Mouse (Mus musculus): ENCODE results near the gene Gm44596. TPM values are rescaled to one million over a fixed set of nuclear protein-coding genes. Genes with fewer than 3 reads are reported as not detected.

The Gm44596 gene
- not detected in 2 replicates for polyA plus RNA-seq (2015; fragmentation: Nextera tagmentation; extraction: Ambion mirVana)

DNA sequence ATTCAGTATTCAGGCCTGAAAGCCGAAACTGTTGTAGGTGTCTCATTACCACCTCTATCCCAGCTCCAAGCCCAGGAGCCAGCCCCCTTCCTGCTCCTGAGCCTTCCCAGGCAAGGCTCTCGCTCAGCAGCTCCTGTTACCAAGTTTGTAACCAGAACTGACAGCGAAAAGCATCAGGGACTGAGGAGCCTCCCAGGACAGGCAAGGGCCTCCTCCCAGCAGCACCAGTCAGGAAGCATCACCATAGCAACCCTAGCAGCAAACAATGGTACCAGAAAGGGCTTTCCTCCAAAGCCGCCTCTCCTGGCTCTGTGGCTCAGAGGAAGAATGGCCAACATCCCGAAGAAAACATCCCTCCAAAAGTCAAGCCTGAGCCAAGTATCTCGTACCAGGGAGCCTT, at the start of gene Gm44596, which contains the start of gene Tex52:
Gm44596 (plus strand) TSS at position 312 of the 400 bp plus-strand sequence.
Tex52 (plus strand) TSS at position 265 of the 400 bp plus-strand sequence.
- Histone ChIP-seq H3K9me3 (no peaks in the 10 kb centered on the region), H3K9ac (no peak within 1 kb of the TSS), H3K36me3 (peaks cover 62% of the 10 kb centered on the region), H3K27me3 (no peaks in the 10 kb centered on the region), H3K27ac (no peak within 1 kb of the TSS), H3K4me1 (no peaks in the 10 kb centered on the region), H3K4me3 (no peak within 1 kb of the TSS), H3K4me2 (replicated peaks) (no peak within 1 kb of the TSS)
- ATAC-seq (ENCODE audit: low FRiP score, low read depth) = peak; percentile 42; the same call in 1 of the 2 replicates
- 55% methylated on average over 6 of the region's 6 CpGs for WGBS

DNA sequence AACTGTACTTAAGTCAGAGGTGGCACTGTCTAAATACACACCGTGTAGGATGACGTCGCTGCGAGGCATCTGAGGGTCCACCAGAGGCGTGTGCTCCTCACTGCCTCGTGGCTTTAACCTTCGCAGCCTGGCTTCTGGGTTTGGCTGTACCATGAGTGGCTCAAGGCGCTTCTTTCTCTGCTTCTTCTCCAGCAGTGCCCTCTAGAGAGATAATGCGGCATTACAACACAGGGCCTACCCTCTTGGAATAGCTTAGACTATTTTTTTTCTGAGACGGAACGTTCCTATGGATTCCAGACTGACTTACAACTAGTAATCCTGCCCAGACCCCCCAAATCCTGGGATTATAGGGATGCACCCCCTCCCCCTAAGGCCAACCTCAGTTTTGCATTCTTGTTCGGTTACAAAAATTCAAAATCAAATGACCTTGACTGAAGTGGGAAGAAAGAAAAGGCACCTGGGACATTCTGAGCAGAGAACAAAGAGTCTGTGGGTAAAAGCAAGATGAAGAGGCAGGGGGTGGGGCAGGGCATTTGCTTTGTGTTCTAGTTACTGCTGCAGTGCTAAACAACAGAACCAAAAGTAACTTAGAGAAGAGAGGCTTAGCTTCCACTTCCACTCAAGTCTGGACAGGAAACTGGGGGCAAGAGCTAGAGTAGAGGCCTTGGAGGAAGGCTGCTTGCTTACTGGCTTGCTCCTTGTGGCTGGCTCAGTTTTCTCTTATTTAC, 40.7 kb upstream of the Gm44596 start:
- 33% methylated on average over 12 of the region's 12 CpGs for WGBS
- H3K27ac ChIP-seq = 0 out of 2 replicates have a peak overlapping the region, but pooled peaks have one; percentile 10
- no peaks in the 10 kb centered on the region for H3K27me3 ChIP-seq
- H3K4me2 ChIP-seq (replicated peaks) = no peak overlapping the region
- ATAC-seq (ENCODE audit: low FRiP score, low read depth) = peak; percentile 37; the same call in 1 of the 2 replicates
- H3K4me3 ChIP-seq = no peak overlapping the region
- peaks cover 12% of the 10 kb centered on the region; the same call in 1 of the 2 replicates for H3K4me1 ChIP-seq
- no peak overlapping the region for H3K9ac ChIP-seq
- peaks cover 11% of the 10 kb centered on the region for H3K9me3 ChIP-seq
- H3K36me3 ChIP-seq = peaks cover 59% of the 10 kb centered on the region

DNA sequence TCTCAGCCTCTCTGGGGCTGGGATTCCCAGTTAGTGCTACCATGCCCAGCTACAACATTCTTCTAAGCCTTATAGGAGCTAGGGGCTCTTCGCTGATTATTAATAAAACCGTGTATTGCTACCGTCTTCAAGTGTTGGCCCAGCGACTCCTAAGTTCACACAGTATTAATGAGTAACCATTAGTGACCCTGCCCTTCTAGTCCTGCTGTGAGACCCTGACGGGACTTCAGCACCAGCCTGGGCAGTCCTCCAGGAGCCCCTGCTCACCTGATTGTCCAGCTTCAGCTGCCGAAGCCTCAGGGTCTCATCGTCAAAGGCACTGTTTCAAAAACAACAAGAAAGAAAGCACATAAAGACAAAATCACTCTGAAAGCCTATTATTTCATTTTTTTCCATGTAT, 37.8 kb upstream of the Gm44596 start:
- H3K27ac ChIP-seq = no peak overlapping the region
- H3K4me3 ChIP-seq = no peak overlapping the region
- peaks cover 14% of the 10 kb centered on the region; the same call in 1 of the 2 replicates for H3K4me1 ChIP-seq
- H3K4me2 ChIP-seq (replicated peaks) = no peak overlapping the region
- H3K36me3 ChIP-seq = peaks cover 41% of the 10 kb centered on the region
- no peak overlapping the region for H3K9ac ChIP-seq
- 80% methylated on average over 7 of the region's 7 CpGs for WGBS
- H3K27me3 ChIP-seq = no peaks in the 10 kb centered on the region
- no peak for ATAC-seq (ENCODE audit: low FRiP score, low read depth)
- H3K9me3 ChIP-seq = no peaks in the 10 kb centered on the region

DNA sequence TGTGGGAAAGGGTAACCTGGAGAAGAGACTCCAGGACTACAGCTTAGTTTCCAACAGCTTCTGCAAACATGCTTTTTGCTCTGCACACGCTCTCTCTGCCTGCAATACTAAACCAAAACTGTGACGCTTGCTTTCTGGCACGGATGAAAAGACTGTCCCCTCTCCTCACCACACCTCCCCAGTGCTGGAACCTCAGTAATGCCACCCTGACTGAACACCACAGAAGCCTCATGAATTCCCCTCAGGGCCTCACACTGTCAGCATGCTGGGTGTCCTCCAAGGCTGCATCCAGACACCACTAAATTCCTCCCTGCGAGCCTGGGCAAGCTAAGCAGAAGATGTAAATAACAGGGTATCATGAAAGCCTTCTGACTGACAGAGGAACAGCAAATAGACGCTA, 36.4 kb upstream of the Gm44596 start:
- H3K27ac ChIP-seq = no peak overlapping the region
- no peaks in the 10 kb centered on the region for H3K27me3 ChIP-seq
- WGBS = 43% methylated on average over 5 of the region's 5 CpGs
- H3K4me1 ChIP-seq = peaks cover 14% of the 10 kb centered on the region; the same call in 1 of the 2 replicates
- peaks cover 39% of the 10 kb centered on the region for H3K36me3 ChIP-seq
- H3K9ac ChIP-seq = 0 out of 2 replicates have a peak overlapping the region, but pooled peaks have one; percentile 39
- no peak overlapping the region for H3K4me2 ChIP-seq (replicated peaks)
- ATAC-seq (ENCODE audit: low FRiP score, low read depth) = peak; percentile 68; the same call in 1 of the 2 replicates
- no peak overlapping the region for H3K4me3 ChIP-seq
- no peaks in the 10 kb centered on the region for H3K9me3 ChIP-seq

DNA sequence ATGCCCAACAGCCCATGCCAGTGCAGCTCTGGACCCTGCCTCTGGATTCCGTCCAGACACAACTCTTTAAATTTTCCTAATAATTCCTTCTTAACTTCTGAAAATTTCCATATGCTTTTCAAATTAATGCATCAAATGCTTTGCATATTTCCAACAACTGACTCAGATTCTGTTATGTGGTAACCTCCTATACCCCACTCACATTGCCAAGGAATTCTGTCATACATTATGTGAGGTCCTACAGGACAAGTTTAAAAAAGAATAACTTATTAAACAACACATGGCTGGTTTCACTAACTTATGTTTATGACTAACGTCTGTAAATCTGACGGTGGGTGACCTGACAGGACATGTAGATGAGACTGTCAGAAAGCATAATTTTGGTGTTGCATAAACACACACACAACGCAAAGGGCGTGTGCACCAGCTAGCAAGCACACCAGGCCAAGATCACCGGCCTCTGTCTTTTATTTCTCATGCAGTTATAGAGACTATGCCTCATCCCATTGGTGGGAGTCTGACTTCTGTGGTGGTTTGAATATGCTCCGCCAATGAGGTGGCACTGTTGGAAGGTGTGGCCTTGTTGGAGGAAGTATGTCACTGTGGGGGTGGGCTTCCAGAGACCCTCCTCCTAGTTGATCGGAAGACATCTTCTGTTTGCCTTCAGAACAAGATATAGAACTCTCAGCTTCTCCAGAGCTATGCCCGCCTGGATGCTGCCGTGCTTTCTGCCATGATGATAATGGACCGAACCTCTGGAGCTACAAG, 33.2 kb upstream of the Gm44596 start:
- no peaks in the 10 kb centered on the region for H3K27me3 ChIP-seq
- no peak for ATAC-seq (ENCODE audit: low FRiP score, low read depth)
- H3K27ac ChIP-seq = no peak overlapping the region
- 86% methylated on average over 11 of the region's 11 CpGs for WGBS
- H3K4me3 ChIP-seq = no peak overlapping the region
- no peaks in the 10 kb centered on the region for H3K9me3 ChIP-seq
- no peak overlapping the region for H3K9ac ChIP-seq
- H3K4me1 ChIP-seq = peaks cover 14% of the 10 kb centered on the region; the same call in 1 of the 2 replicates
- peaks cover 26% of the 10 kb centered on the region for H3K36me3 ChIP-seq
- no peak overlapping the region for H3K4me2 ChIP-seq (replicated peaks)

DNA sequence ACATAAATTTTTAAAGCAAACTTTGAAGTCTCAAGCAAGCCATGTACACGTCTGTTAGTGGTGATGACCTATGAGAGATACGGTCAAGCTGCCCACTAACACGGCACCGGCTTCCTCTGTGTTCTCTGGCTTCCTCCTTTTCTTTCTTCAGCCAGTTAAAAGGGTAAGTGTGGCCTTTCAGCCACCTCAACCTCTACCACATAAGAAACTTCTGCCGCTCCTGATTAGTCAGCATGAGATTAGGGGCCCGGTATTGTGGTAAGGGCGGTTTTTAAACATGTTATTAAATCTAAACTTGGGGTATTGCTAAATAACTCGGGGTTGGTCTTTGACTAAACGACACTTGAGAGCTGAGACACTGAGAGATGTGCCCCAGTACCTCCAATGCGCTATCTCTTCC, 29.7 kb upstream of the Gm44596 start:
- Histone ChIP-seq H3K4me3 (no peak overlapping the region), H3K9ac (no peak overlapping the region), H3K27me3 (no peaks in the 10 kb centered on the region), H3K9me3 (no peaks in the 10 kb centered on the region), H3K4me2 (replicated peaks) (no peak overlapping the region), H3K4me1 (peaks cover 5% of the 10 kb centered on the region; the same call in 1 of the 2 replicates), H3K27ac (no peak overlapping the region), H3K36me3 (peaks cover 30% of the 10 kb centered on the region)
- ATAC-seq (ENCODE audit: low FRiP score, low read depth) = no peak
- 91% methylated on average over 10 of the region's 10 CpGs for WGBS

DNA sequence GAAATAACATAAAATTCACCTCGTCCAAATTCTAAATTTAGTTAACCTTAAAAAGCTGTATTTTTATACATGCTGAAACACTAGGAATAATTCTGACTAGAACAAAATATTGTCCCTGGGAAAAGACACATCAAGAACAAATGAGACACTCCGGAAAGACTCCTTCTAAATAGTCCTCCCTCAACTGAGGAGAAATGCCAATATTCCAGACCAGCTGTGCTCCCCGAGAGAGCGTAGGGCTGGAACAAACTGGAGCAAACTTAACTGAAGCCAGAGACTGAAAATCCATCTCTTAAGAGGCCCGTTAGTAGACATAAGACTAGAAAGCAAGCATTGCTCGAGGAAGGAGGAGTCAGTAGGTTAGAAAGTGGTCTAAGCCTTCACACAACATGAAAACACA, 28.5 kb upstream of the Gm44596 start:
- no peak for ATAC-seq (ENCODE audit: low FRiP score, low read depth)
- H3K4me3 ChIP-seq = no peak overlapping the region
- H3K9me3 ChIP-seq = no peaks in the 10 kb centered on the region
- H3K9ac ChIP-seq = no peak overlapping the region
- no peak overlapping the region for H3K4me2 ChIP-seq (replicated peaks)
- 75% methylated on average over 6 of the region's 6 CpGs for WGBS
- H3K27me3 ChIP-seq = no peaks in the 10 kb centered on the region
- peaks cover 5% of the 10 kb centered on the region; the same call in 1 of the 2 replicates for H3K4me1 ChIP-seq
- H3K27ac ChIP-seq = no peak overlapping the region
- peaks cover 35% of the 10 kb centered on the region for H3K36me3 ChIP-seq

DNA sequence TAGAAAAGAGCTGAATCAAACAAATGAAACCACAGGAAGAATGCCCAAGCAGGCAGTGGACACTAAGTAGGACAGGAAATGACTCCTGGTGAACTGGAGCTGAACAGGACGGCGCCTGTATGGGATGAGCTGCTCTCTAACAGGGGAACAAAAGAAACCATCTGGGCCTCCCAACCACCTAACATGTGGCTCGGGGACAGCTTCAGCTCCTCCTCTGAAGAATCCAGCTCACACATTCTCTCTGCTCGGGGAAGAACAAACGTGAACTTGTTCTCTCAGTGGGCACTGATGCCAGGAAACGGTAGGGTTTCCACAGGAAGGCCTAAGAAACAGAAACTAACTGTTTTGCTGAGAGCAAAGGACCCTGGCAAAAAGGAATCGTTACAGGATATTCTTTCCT, 25.6 kb upstream of the Gm44596 start:
- Histone ChIP-seq H3K36me3 (peaks cover 21% of the 10 kb centered on the region), H3K4me3 (no peak overlapping the region), H3K27ac (no peak overlapping the region), H3K9ac (no peak overlapping the region), H3K4me2 (replicated peaks) (no peak overlapping the region), H3K4me1 (peaks cover 16% of the 10 kb centered on the region), H3K27me3 (no peaks in the 10 kb centered on the region), H3K9me3 (no peaks in the 10 kb centered on the region)
- no peak for ATAC-seq (ENCODE audit: low FRiP score, low read depth)
- WGBS = 62% methylated on average over 7 of the region's 7 CpGs

DNA sequence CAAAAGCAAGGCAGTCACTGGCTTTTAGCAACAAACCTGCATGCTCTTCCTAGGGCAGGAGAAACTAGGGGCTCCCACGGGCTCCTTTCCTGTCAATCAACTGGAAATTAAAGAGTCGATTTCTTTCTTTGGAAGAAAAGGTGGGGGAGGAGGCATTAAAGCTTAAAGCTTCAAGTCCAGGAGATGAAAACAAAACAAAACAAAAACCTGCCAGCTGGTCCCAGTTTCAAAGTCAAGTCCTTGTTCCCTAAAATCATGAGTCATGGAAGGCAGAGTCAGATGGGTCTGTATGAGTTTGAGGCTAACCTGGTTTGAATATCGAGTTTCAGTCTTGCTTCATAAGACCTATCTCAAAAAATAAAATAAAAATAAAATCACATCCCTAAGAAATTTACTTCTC, 21.2 kb upstream of the Gm44596 start:
- H3K36me3 ChIP-seq = peaks cover 42% of the 10 kb centered on the region

DNA sequence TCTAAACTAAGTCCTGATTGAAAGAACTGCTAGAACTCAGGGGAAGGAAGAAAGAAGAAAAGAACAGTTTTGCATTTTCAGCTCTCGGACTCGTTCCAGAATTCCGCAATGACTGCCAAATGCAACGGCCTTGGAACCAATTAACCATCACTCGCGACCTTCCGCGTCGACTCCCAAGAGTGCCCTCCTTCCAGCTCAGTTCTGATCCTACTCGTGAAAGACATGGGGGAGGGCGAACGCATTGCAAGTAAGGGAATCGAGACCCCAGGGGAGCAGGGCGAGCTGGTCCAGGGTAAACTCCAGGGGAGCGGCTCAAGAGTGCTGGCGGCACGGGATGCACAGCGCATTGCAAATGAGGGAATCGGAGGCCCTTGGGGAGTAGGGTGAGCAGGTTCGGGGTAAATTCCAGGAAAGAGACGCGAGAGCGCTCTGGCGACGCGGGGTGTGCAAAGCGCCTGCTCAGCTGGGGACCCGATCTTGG, 20.1 kb upstream of the Gm44596 start:
- peaks cover 38% of the 10 kb centered on the region for H3K36me3 ChIP-seq
- H3K4me2 ChIP-seq (replicated peaks) = peak overlapping the region; percentile 80
- H3K4me3 ChIP-seq = peak overlapping the region; percentile 82
- WGBS = under 1% methylated on average over 28 of the region's 28 CpGs
- no peaks in the 10 kb centered on the region for H3K27me3 ChIP-seq
- peak overlapping the region; percentile 71 for H3K27ac ChIP-seq
- ATAC-seq (ENCODE audit: low FRiP score, low read depth) = no peak; the same call in none of the 2 replicates
- H3K9me3 ChIP-seq = no peaks in the 10 kb centered on the region
- H3K4me1 ChIP-seq = peaks cover 19% of the 10 kb centered on the region
- peak overlapping the region; percentile 75 for H3K9ac ChIP-seq

More for the DNA sequence above, 21.2 kb upstream of the Gm44596 start:
- Histone ChIP-seq H3K4me3 (peak overlapping the region; percentile 82), H3K9me3 (no peaks in the 10 kb centered on the region), H3K27ac (no peak overlapping the region), H3K4me1 (peaks cover 14% of the 10 kb centered on the region), H3K9ac (no peak overlapping the region), H3K27me3 (no peaks in the 10 kb centered on the region), H3K4me2 (replicated peaks) (peak overlapping the region; percentile 80)
- ATAC-seq (ENCODE audit: low FRiP score, low read depth) = no peak
- 67% methylated on average over 3 of the region's 3 CpGs for WGBS

DNA sequence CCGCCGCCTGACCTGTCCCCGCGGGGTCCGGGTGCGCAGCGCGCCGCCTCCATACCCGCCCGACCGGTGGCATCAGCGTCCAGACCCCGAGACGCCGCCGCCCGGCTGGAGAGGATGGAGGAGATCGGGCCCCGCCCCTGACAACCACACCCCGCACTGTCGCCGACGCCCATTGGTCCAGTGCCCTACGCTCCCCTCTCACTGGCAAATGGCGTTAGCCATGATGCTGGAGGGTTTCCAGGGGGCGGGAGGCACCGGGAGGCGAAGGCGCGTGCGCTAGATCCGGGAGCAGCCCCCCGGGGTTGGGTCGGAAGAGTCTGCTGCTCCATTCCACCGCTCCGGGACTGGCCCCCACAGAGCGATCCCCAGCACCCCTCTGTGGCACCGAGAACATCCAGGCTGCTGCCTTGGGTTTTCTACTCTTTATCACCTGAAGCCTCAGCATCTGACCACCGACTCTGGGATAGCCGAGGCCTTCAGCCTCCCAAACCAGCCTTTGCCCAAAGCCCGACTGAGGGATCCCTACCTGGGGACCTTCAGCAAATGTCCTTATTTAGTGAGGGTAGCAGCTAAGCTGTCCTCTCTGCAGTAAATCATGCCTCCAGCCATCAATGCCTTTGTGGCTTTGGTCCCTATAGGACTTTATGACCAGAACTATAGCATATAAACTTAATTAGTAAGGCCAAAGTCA, 19.4 kb upstream of the Gm44596 start, which contains the start of gene Tulp3:
Tulp3 (minus strand) TSS at position 126 of the 691 bp plus-strand sequence.
- H3K27me3 ChIP-seq = no peaks in the 10 kb centered on the region
- peak within 1 kb of the TSS; percentile 80 for H3K4me2 ChIP-seq (replicated peaks)
- no peaks in the 10 kb centered on the region for H3K9me3 ChIP-seq
- H3K4me3 ChIP-seq = peak within 1 kb of the TSS; percentile 82
- H3K4me1 ChIP-seq = peaks cover 24% of the 10 kb centered on the region
- peak; percentile 99 for ATAC-seq (ENCODE audit: low FRiP score, low read depth)
- H3K27ac ChIP-seq = peak within 1 kb of the TSS; percentile 71
- H3K36me3 ChIP-seq = peaks cover 32% of the 10 kb centered on the region
- peak within 1 kb of the TSS; percentile 75 for H3K9ac ChIP-seq
- WGBS = under 1% methylated on average over 41 of the region's 42 CpGs
